Mouse (Mus musculus) small intestine, adult 2 months (tissue): Measurements from ENCODE around the gene S100a5. TPM values are rescaled to one million over a fixed set of nuclear protein-coding genes. Genes with fewer than 3 reads are reported as not detected.

ENCODE experiments used
- H3K27ac ChIP-seq: fragments of 200-500 bp; 2 replicates; pipeline ENCODE4 v1.5.1; 2012; ENCODE audit warnings: low read depth, low read length, control low read depth, inconsistent platforms; ENCODE audit not compliant: insufficient read depth
- H3K27me3 ChIP-seq: fragments of 200-500 bp; 2 replicates; pipeline ENCODE4 v1.6.1; 2012; ENCODE audit warnings: mild to moderate bottlenecking, moderate library complexity, low read length, inconsistent platforms; ENCODE audit not compliant: control insufficient read depth, insufficient read depth
- H3K36me3 ChIP-seq: fragments of 200-500 bp; 2 replicates; pipeline ENCODE4 v1.6.1; 2012; ENCODE audit warnings: mild to moderate bottlenecking, low read length, control low read depth, inconsistent platforms; ENCODE audit not compliant: control insufficient read depth, insufficient read depth
- H3K4me1 ChIP-seq: fragments of 200-500 bp; 2 replicates; pipeline ENCODE4 v1.6.1; 2012; ENCODE audit warnings: low read length, inconsistent platforms, mixed read lengths; ENCODE audit not compliant: control insufficient read depth, insufficient read depth, insufficient read length
- H3K4me3 ChIP-seq: fragments of 200-500 bp; 2 replicates; pipeline ENCODE4 v1.5.1; 2012; ENCODE audit warnings: low read depth, mild to moderate bottlenecking, control low read depth, inconsistent platforms, low read length, moderate library complexity
- CTCF ChIP-seq: fragments of 200-500 bp; IDR thresholded peaks from 2 replicates; pipeline ENCODE4 v1.5.1; 2012; ENCODE audit warnings: low read depth, mild to moderate bottlenecking, control low read depth, inconsistent platforms, low read length, moderate library complexity, mixed read lengths; ENCODE audit not compliant: insufficient replicate concordance, insufficient read length; ENCODE audit errors: extremely low read depth
- POLR2A ChIP-seq: fragments of 200-500 bp; IDR thresholded peaks from 2 replicates; pipeline ENCODE4 v1.6.1; 2012; ENCODE audit warnings: low read depth, mild to moderate bottlenecking, control low read depth, inconsistent platforms, low read length, moderate library complexity
- WGBS: fragments of 180-500 bp; shearing (Covaris S2); methylation state at CpG from one replicate; pipeline ENCODE4 v1.1.7; 2018; 5-methylcytosine and 5-hydroxymethylcytosine counted together
- polyA plus RNA-seq: library from polyadenylated mRNA; depleted of rRNA; stranded (reverse); fragments of >200 nt; gene quantifications from 2 replicates; pipeline ENCODE4 v1.2.3, GENCODE M21; 2012; rRNA removed

Gene S100a5
- not detected in 2 replicates for polyA plus RNA-seq

DNA sequence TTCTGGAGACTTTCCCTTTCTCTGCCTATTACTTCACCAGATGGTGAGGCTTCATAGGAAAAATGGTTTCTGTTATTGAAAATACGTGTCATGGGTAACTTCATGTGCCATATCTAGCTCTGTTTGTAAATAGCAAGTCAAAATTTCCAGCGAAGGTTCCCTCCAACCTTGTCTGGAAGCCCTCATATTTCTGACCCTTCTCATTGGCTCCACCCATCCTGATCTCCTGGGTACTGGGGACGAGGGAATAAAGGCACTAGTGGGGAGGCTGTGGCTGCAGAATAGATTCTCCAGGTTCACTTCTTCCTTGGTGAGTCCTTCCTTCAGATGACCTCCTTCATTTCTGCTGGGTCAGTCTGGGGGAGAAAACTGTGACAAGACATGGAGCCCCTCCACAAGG is at the start of gene S100a5:
S100a5 (plus strand) TSS at position 301 of the 400 bp plus-strand sequence.
- Histone ChIP-seq H3K4me1 (peaks cover 11% of the 10 kb centered on the region), H3K27ac (no peak within 1 kb of the TSS), H3K27me3 (no peaks in the 10 kb centered on the region), H3K36me3 (no peaks in the 10 kb centered on the region), H3K4me3 (no peak within 1 kb of the TSS)
- TF ChIP-seq POLR2A: no peak
- no peak for TF ChIP-seq CTCF
- WGBS: 77% methylated on average over 3 of the region's 3 CpGs

- Histone ChIP-seq H3K4me1 (no peaks in the 10 kb centered on the region), H3K27ac (no peak within 1 kb of the TSS), H3K4me3 (no peak within 1 kb of the TSS), H3K27me3 (no peaks in the 10 kb centered on the region), H3K36me3 (no peaks in the 10 kb centered on the region)
- TF ChIP-seq CTCF (no peak), POLR2A (no peak)
- WGBS: 86% methylated on average over 6 of the region's 6 CpGs
Observed at GRCm38 (mm10) chr3:90560008-90560628, 48.2 kb upstream of the S100a5 start, which contains the start of gene S100a3. Gene S100a3, plus strand, starts transcription at chr3:90560578.

DNA sequence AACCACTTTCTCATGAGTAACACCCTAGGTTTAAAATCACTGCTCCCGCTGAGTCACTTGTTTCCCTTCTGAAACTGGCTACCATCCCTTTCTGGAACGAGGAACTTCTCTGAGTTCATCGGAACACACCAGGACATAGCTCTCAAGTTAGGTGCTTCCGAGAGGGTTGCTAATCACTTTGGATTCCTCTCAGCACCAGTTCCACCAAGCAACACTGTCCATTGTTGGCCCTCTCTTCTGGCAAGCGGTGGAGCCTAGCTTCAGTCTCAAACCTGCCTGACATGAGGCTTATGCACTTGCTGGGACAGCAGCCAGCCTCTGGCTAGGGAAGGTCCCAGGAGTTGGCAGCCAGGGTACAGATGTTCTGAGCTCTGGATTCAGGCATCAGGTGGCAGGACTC is 33.6 kb upstream of the S100a5 start:
- 78% methylated on average over 5 of the region's 5 CpGs for WGBS
- H3K27ac ChIP-seq: no peak overlapping the region
- TF ChIP-seq POLR2A: no peak
- TF ChIP-seq CTCF: no peak
- H3K4me1 ChIP-seq: peaks cover 3% of the 10 kb centered on the region; the same call in 1 of the 2 replicates
- no peaks in the 10 kb centered on the region for H3K27me3 ChIP-seq
- no peaks in the 10 kb centered on the region for H3K36me3 ChIP-seq
- no peak overlapping the region for H3K4me3 ChIP-seq

GRCm38 (mm10) chr3:90575320-90575719 is 33.0 kb upstream of the S100a5 start:
- H3K4me3 ChIP-seq: no peak overlapping the region
- TF ChIP-seq POLR2A: no peak
- no peak for TF ChIP-seq CTCF
- H3K27ac ChIP-seq: no peak overlapping the region
- 49% methylated on average over 3 of the region's 3 CpGs for WGBS
- no peaks in the 10 kb centered on the region for H3K27me3 ChIP-seq
- H3K4me1 ChIP-seq: peaks cover 3% of the 10 kb centered on the region; the same call in 1 of the 2 replicates
- H3K36me3 ChIP-seq: no peaks in the 10 kb centered on the region

DNA sequence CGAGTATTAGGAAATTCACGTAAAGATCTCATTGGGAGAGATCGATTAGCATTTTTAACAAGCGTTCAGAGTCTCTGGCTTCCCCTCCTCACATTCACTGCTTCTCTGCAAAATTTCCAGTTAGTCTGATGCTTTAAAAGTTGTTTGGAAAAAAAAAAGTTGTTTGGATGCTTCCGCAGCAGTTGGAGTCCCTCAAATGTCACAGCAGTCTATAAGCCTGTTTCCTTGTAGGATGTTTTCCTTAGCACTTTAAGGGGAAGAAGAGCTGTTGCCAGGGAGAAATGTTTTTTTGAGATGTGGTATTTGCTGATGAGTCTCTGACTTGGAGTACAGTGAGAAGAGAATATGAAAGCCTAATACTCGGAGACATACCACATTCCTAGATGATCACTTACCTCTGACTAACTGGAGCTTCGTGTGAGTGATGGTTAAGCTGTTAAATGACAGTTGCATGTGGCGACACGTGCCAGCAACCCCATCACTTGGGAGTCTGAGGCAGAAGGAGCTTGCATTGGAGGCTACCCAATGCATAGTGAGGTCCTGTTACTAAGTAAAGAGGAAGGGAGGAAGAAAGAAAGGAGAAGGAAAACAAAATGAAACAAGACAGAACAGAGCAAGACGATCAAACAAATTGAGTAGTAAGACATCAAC is 31.8 kb upstream of the S100a5 start:
- Histone ChIP-seq H3K27ac (no peak overlapping the region), H3K36me3 (no peaks in the 10 kb centered on the region), H3K4me3 (no peak overlapping the region), H3K27me3 (no peaks in the 10 kb centered on the region), H3K4me1 (peaks cover 3% of the 10 kb centered on the region; the same call in 1 of the 2 replicates)
- WGBS: 73% methylated on average over 10 of the region's 10 CpGs
- no peak for TF ChIP-seq POLR2A
- no peak for TF ChIP-seq CTCF

- no peak overlapping the region for H3K27ac ChIP-seq
- TF ChIP-seq CTCF (no peak), POLR2A (no peak)
- WGBS: 80% methylated on average over 7 of the region's 7 CpGs
- no peaks in the 10 kb centered on the region for H3K36me3 ChIP-seq
- no peaks in the 10 kb centered on the region for H3K27me3 ChIP-seq
- H3K4me1 ChIP-seq: peaks cover 10% of the 10 kb centered on the region; the same call in 1 of the 2 replicates
- no peak overlapping the region for H3K4me3 ChIP-seq
Observed at GRCm38 (mm10) chr3:90579433-90579832, 28.9 kb upstream of the S100a5 start.

GRCm38 (mm10) chr3:90581141-90581540 is 27.2 kb upstream of the S100a5 start:
- Histone ChIP-seq H3K4me3 (no peak overlapping the region), H3K27me3 (no peaks in the 10 kb centered on the region), H3K27ac (no peak overlapping the region), H3K4me1 (peaks cover 9% of the 10 kb centered on the region; the same call in 1 of the 2 replicates), H3K36me3 (no peaks in the 10 kb centered on the region)
- WGBS: 94% methylated on average over 5 of the region's 5 CpGs
- TF ChIP-seq CTCF: no peak
- TF ChIP-seq POLR2A: no peak
